Comparison of ENCODE assay signal across 18 mouse cellular contexts in the genomic region with DNA sequence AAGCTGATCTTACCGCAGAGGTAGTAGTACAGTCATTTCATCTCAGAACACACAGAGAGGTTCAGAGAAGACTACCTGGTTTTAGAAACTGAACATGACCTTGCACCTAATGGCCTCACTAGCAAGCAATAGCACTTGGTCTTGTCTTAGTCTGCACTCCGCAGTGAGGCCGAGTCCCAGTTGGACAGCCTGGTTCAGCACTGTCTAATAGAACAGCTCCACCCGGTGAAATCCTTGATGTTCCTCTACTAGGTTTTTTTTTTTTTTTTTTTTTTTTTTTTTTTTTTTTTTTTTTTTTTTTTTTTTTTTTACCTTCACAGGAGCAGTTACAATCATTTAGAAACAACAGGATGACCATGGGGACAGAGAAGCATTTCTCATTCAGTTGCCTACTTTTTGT. TPM values are rescaled to one million over a fixed set of nuclear protein-coding genes. Genes with fewer than 3 reads are reported as not detected.
A peak's percentile ranks its signal among the peaks of the same experiment; 100 is the strongest.
DNase-seq lines count a peak whose midpoint lies in the region; ATAC-seq and TF ChIP-seq lines count a peak whose summit lies in the region.
"Had no signal": no experiment of that assay in that cellular context is flagged by ENCODE, and none has a peak within 500 bp of the region (broad histone marks: within the 10 kb centered on the region; RNA-seq: fewer than 3 reads in every experiment).

No protein-coding gene starts in this region.

- no peak for TF ChIP-seq EP300 in CH12.LX (IDR thresholded peaks at IDR 0.05; ENCODE audit: low read length)
- TF ChIP-seq EP300 in MEL (IDR thresholded peaks at IDR 0.05; ENCODE audit: low read depth in 1 of 2, low read length in 2 of 2): no peak
- TF ChIP-seq EP300 in liver, postnatal 0 days (IDR thresholded peaks at IDR 0.05; ENCODE audit: low read depth): no peak

- H3K27me3 ChIP-seq in kidney, postnatal 0 days (ENCODE audit: insufficient read depth, low read length): no peaks in the 10 kb centered on the region
- H3K27me3 ChIP-seq in CH12.LX (replicated peaks) (no peaks in the 10 kb centered on the region), MEL (ENCODE audit: control insufficient read depth in 1 of 2, insufficient read depth in 2 of 2, low read length in 2 of 2) (no peaks in the 10 kb centered on the region)
- no peaks in the 10 kb centered on the region for H3K27me3 ChIP-seq in limb, embryonic 10.5 days (ENCODE audit: low read depth, poor library complexity, severe bottlenecking)
- H3K27me3 ChIP-seq in hindbrain, embryonic 14.5 days (ENCODE audit: control insufficient read depth, insufficient read depth, low read length): no peaks in the 10 kb centered on the region
- H3K27me3 ChIP-seq in liver, postnatal 0 days (ENCODE audit: insufficient read depth, low read length): no peaks in the 10 kb centered on the region
- H3K27me3 ChIP-seq: liver, embryonic 12.5 days; neural tube, embryonic 15.5 days had no signal

- TF ChIP-seq CTCF in kidney, postnatal 0 days (IDR thresholded peaks at IDR 0.05; ENCODE audit: low read depth): no peak
- no peak for TF ChIP-seq CTCF in CH12.LX (conservative IDR thresholded peaks at IDR 0.05 in 1 of 2, IDR thresholded peaks at IDR 0.05 in 1 of 2; ENCODE audit: low read depth in 2 of 2, low read length in 2 of 2)
- TF ChIP-seq CTCF in MEL (IDR thresholded peaks at IDR 0.05 in 2 of 3, conservative IDR thresholded peaks at IDR 0.05 in 1 of 3; ENCODE audit: control insufficient read depth in 1 of 3, insufficient read depth in 1 of 3, low read depth in 2 of 3, low read length in 3 of 3, poor library complexity in 1 of 3, severe bottlenecking in 1 of 3): no peak
- no peak for TF ChIP-seq CTCF in liver, postnatal 0 days (IDR thresholded peaks at IDR 0.05; ENCODE audit: low read depth)

- TF ChIP-seq RAD21 in CH12.LX (IDR thresholded peaks at IDR 0.05; ENCODE audit: low read depth, low read length) (no peak), MEL (IDR thresholded peaks at IDR 0.05; ENCODE audit: low read depth, low read length) (no peak)

- H3K9me3 ChIP-seq in kidney, postnatal 0 days (replicated peaks; ENCODE audit: low read length): no peaks in the 10 kb centered on the region
- H3K9me3 ChIP-seq in CH12.LX (replicated peaks; ENCODE audit: low read length) (peaks cover 33% of the 10 kb centered on the region), MEL (replicated peaks; ENCODE audit: insufficient read depth, low read length) (no peaks in the 10 kb centered on the region)
- H3K9me3 ChIP-seq in limb, embryonic 10.5 days (replicated peaks): no peaks in the 10 kb centered on the region
- 0 out of 2 replicates have a peak, but pooled peaks cover 4% of the 10 kb centered on the region for H3K9me3 ChIP-seq in hindbrain, embryonic 14.5 days (ENCODE audit: control insufficient read depth, low read length)
- H3K9me3 ChIP-seq in liver, postnatal 0 days (ENCODE audit: low read length): no peaks in the 10 kb centered on the region
- H3K9me3 ChIP-seq: liver, embryonic 12.5 days; neural tube, embryonic 15.5 days had no signal

- no peak for ATAC-seq in kidney, postnatal 0 days (replicated peaks; ENCODE audit: low FRiP score, low read depth)
- no peak for ATAC-seq in hindbrain, embryonic 14.5 days (ENCODE audit: low FRiP score)
- no peak for ATAC-seq in liver, postnatal 0 days
- ATAC-seq: CD4-positive, CD25-positive, alpha-beta regulatory T cell, adult 4 months; forebrain, embryonic 16.5 days; liver, embryonic 12.5 days; lung, postnatal 0 days; Patski had no signal

- no peak overlapping the region for H3K4me2 ChIP-seq in kidney, postnatal 0 days (ENCODE audit: low read length)
- H3K4me2 ChIP-seq in CH12.LX (ENCODE audit: insufficient read depth, low read depth, poor library complexity, severe bottlenecking): no peak overlapping the region
- H3K4me2 ChIP-seq in hindbrain, embryonic 14.5 days (replicated peaks): no peak overlapping the region
- H3K4me2 ChIP-seq in liver, postnatal 0 days (ENCODE audit: low read depth, low read length): no peak overlapping the region
- H3K4me2 ChIP-seq: liver, embryonic 12.5 days; midbrain, embryonic 11.5 days; neural tube, embryonic 15.5 days had no signal

- WGBS in kidney, postnatal 0 days: 57% methylated on average over 4 of the region's 4 CpGs
- 73% methylated on average over 4 of the region's 4 CpGs for WGBS in limb, embryonic 10.5 days
- WGBS in hindbrain, embryonic 14.5 days: 85% methylated on average over 4 of the region's 4 CpGs
- WGBS in liver, postnatal 0 days (ENCODE audit: insufficient replicate concordance): 69% methylated on average over 4 of the region's 4 CpGs

- H3K4me1 ChIP-seq in kidney, postnatal 0 days (replicated peaks; ENCODE audit: insufficient read depth, low read length): no peaks in the 10 kb centered on the region
- H3K4me1 ChIP-seq in CH12.LX (ENCODE audit: control insufficient read depth in 1 of 2, insufficient read depth in 2 of 2): no peaks in the 10 kb centered on the region
- no peaks in the 10 kb centered on the region for H3K4me1 ChIP-seq in MEL (ENCODE audit: control insufficient read depth in 1 of 2, insufficient read depth in 2 of 2, low read length in 2 of 2)
- H3K4me1 ChIP-seq in limb, embryonic 10.5 days: no peaks in the 10 kb centered on the region
- no peaks in the 10 kb centered on the region for H3K4me1 ChIP-seq in hindbrain, embryonic 14.5 days (replicated peaks; ENCODE audit: control insufficient read depth, insufficient read depth, low read length)
- H3K4me1 ChIP-seq in liver, postnatal 0 days (ENCODE audit: insufficient read depth): no peaks in the 10 kb centered on the region
- H3K4me1 ChIP-seq: liver, embryonic 12.5 days; neural tube, embryonic 15.5 days had no signal

- H3K27ac ChIP-seq in kidney, postnatal 0 days: no peak overlapping the region
- H3K27ac ChIP-seq in CH12.LX (ENCODE audit: insufficient read depth, low read depth) (no peak overlapping the region), MEL (ENCODE audit: control insufficient read depth, low read depth, low read length) (no peak overlapping the region)
- no peak overlapping the region for H3K27ac ChIP-seq in limb, embryonic 10.5 days
- H3K27ac ChIP-seq in hindbrain, embryonic 14.5 days: no peak overlapping the region
- H3K27ac ChIP-seq in liver, postnatal 0 days (ENCODE audit: low read depth): no peak overlapping the region
- H3K27ac ChIP-seq: gastrocnemius, adult 2 months; liver, embryonic 12.5 days; neural tube, embryonic 15.5 days had no signal

- H3K36me3 ChIP-seq in kidney, postnatal 0 days (ENCODE audit: insufficient read depth, low read length): no peaks in the 10 kb centered on the region
- H3K36me3 ChIP-seq in CH12.LX (replicated peaks in 1 of 2; ENCODE audit: control insufficient read depth in 1 of 2, insufficient read depth in 1 of 2, low read length in 1 of 2) (no peaks in the 10 kb centered on the region), MEL (ENCODE audit: control insufficient read depth in 1 of 2, insufficient read depth in 2 of 2, low read length in 2 of 2) (no peaks in the 10 kb centered on the region)
- H3K36me3 ChIP-seq in limb, embryonic 10.5 days: no peaks in the 10 kb centered on the region
- no peaks in the 10 kb centered on the region for H3K36me3 ChIP-seq in hindbrain, embryonic 14.5 days (replicated peaks; ENCODE audit: control insufficient read depth, insufficient read depth)
- H3K36me3 ChIP-seq in liver, postnatal 0 days (replicated peaks; ENCODE audit: insufficient read depth, low read length): no peaks in the 10 kb centered on the region
- H3K36me3 ChIP-seq: liver, embryonic 12.5 days; neural tube, embryonic 15.5 days had no signal

- in situ Hi-C loops in CH12.LX (cut with MboI; ENCODE audit: low pct_ligation_motif_present, low pct_unique_long_range_greater_than_20kb, low sequenced_read_pairs): no loop called here

- DNase-seq in kidney, postnatal 0 days (ENCODE audit: low spot score): peak; percentile 41
- no peak for DNase-seq in kidney, adult 8-10 months
- no peak for DNase-seq in CH12.LX (ENCODE audit: extremely low read depth)
- DNase-seq in MEL (ENCODE audit: low read depth, low spot score): peak; percentile 11
- peak; percentile 33 for DNase-seq in limb, embryonic 10.5 days (ENCODE audit: low spot score)
- DNase-seq in hindbrain, embryonic 14.5 days (ENCODE audit: low spot score): no peak
- no peak for DNase-seq in liver, postnatal 0 days
- DNase-seq: adrenal gland, adult 8-10 months; cerebellum, adult 9-10 months; gastrocnemius, adult 2 months; right cerebral cortex, postnatal 14 days had no signal

- TF ChIP-seq POLR2A in CH12.LX (IDR thresholded peaks at IDR 0.05; ENCODE audit: low read depth, low read length) (no peak), MEL (IDR thresholded peaks at IDR 0.05; ENCODE audit: control insufficient read depth in 1 of 2, insufficient read depth in 1 of 2, low read depth in 1 of 2, low read length in 2 of 2, poor library complexity in 1 of 2) (no peak)

- H3K79me2 ChIP-seq in CH12.LX (replicated peaks; ENCODE audit: control insufficient read depth, extremely low read depth, insufficient read depth, poor library complexity, severe bottlenecking) (no peaks in the 10 kb centered on the region), MEL (ENCODE audit: control insufficient read depth, insufficient read depth, low read length, poor library complexity) (no peaks in the 10 kb centered on the region)

- H3K9ac ChIP-seq in kidney, postnatal 0 days (ENCODE audit: low read depth, low read length): no peak overlapping the region
- H3K9ac ChIP-seq in CH12.LX (ENCODE audit: insufficient read depth, low read depth) (no peak overlapping the region), MEL (ENCODE audit: control insufficient read depth, low read depth, low read length, poor library complexity, severe bottlenecking) (no peak overlapping the region)
- H3K9ac ChIP-seq in hindbrain, embryonic 14.5 days: no peak overlapping the region
- no peak overlapping the region for H3K9ac ChIP-seq in liver, postnatal 0 days (replicated peaks)
- H3K9ac ChIP-seq: liver, embryonic 12.5 days; neural tube, embryonic 15.5 days had no signal

- no peak overlapping the region for H3K4me3 ChIP-seq in kidney, postnatal 0 days (replicated peaks; ENCODE audit: low read depth, low read length)
- H3K4me3 ChIP-seq in CH12.LX (replicated peaks in 1 of 3; ENCODE audit: low read depth in 2 of 3, low read length in 2 of 3, poor library complexity in 1 of 3) (no peak overlapping the region), MEL (ENCODE audit: control insufficient read depth in 1 of 2, insufficient read depth in 1 of 2, low read depth in 2 of 2, low read length in 2 of 2) (no peak overlapping the region)
- H3K4me3 ChIP-seq in limb, embryonic 10.5 days: no peak overlapping the region
- H3K4me3 ChIP-seq in hindbrain, embryonic 14.5 days (replicated peaks; ENCODE audit: low read length): no peak overlapping the region
- no peak overlapping the region for H3K4me3 ChIP-seq in liver, postnatal 0 days (ENCODE audit: low read depth, low read length)
- H3K4me3 ChIP-seq: gastrocnemius, adult 2 months; liver, embryonic 12.5 days; neural tube, embryonic 15.5 days had no signal

- dilution Hi-C loops in CH12.LX (cut with MboI; ENCODE audit: extremely low pct_ligation_motif_present, extremely low pct_unique_long_range_greater_than_20kb, low sequenced_read_pairs): no loop called here

RNA-seq across cellular contexts. Expression of a gene that starts 19.3 kb away (rescaled TPM):
- polyA plus RNA-seq in kidney, postnatal 0 days (2015; fragmentation: Nextera tagmentation; extraction: Ambion mirVana): 2.8 TPM in 2 replicates
- total RNA-seq in CH12.LX (2012; rRNA removed): under 0.01 and 0.08 TPM in 2 replicates
- not detected in 2 replicates for total RNA-seq in CH12.LX (2014; rRNA removed)
- not detected in 2 replicates for polyA plus RNA-seq in CH12.LX (2012; ENCODE audit: insufficient read length, low read depth)
- not detected in 2 replicates for total RNA-seq in MEL (2012; rRNA removed)
- not detected for polyA plus RNA-seq in MEL (2012; ENCODE audit: insufficient read depth in 1 of 2, insufficient read length in 2 of 2, low read depth in 1 of 2, low replicate concordance in 2 of 2, missing spikeins in 1 of 2)
- 0.06 and 0.20 TPM in 2 replicates for polyA plus RNA-seq in limb, embryonic 10.5 days (2016; fragmentation: Nextera tagmentation; extraction: Ambion mirVana)
- polyA plus RNA-seq in hindbrain, embryonic 14.5 days (2014; fragmentation: Nextera tagmentation; extraction: Ambion mirVana): 16.8 and 18.4 TPM in 2 replicates
- polyA plus RNA-seq in liver, postnatal 0 days (2015; fragmentation: Nextera tagmentation; extraction: Ambion mirVana): 0.12 and 0.20 TPM in 2 replicates
- polyA plus RNA-seq: CD4-positive, CD25-positive, alpha-beta regulatory T cell, adult 4 months; Patski had no signal

Comparison
In these comparisons a context has a peak if more than half of its experiments do, and no peak if none do; other contexts are left out.
1. DNase-seq: peak in kidney, postnatal 0 days (single experiment), MEL (single experiment) and limb, embryonic 10.5 days (single experiment); none in kidney, adult 8-10 months (0 of 2), CH12.LX (single experiment), hindbrain, embryonic 14.5 days (single experiment) and liver, postnatal 0 days (single experiment).